Mouse (Mus musculus) ovary, postnatal 10 days (tissue): ENCODE measurements around the gene Colca2.
A peak's percentile ranks its signal among the peaks of the same experiment; 100 is the strongest.

Source experiments
- DNase-seq: peaks from one replicate; pipeline ENCODE4 v3.0.0; 2022; ENCODE audit warnings: low spot score

Colca2 gene

DNA sequence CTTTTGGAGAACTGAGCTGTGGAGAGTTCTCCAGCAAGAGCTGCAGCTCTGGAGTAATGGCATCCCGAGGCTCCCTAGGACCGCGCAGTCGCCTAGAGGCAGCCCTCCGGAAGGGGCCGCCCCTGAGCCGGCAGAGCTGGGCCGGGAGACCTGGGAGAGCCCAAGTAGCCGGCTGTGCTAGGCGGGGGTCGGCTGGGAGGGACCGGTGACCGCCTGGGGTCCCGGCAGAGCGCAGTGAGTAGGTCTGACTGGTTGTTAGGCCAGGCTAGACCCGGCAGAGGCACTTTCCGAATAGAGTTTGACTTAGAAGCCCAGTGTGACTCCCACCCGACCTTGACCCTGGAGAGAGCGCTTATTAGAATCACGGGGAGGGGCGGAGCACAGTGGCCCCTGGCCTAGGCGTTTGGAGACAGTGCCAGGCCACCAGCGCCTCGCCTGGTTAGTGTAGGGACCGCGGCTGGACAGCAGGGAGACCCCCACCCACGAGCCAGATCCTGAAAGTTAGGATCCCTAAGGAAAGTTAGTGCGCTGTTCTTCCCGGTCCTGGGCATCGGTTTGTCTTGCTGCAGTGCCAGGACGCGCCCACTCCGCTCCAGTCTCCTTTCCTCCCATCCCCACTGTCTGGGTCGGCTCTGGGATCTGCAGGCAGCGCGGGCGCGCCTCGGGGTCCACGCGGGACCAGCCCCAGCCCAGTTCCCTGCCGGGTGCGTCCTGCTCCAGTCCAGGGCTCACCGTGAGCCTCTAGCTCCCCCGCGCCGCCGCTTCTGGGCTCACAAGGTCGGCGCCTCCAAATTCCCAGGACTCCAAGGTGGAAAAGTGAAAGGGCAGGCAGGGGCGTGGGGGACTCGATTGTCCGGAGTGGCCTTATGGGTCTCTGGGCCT, at the start of gene Colca2:
Gene Colca2, minus strand, starts transcription at position 70 of the 882 bp plus-strand sequence.
- DNase-seq, result peak; percentile 68

DNA sequence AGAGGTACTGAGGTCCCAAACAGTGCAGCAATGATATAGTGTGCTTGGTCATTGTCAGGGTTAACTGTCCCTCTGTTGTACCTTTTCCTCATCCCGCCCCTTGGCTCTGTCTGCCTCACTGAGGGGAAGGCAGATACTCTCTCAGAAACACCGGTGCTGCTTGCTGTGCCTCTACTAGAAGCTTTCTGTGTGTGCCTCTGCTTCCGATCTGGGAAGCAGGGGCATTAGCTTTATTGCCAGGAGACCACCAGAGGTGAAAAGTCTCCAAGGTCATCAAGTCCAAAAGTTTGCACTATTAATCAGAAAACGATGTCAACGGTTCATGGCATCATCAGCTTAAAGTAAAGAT, 49.2 kb upstream of the Colca2 start:
- no peak for DNase-seq

DNA sequence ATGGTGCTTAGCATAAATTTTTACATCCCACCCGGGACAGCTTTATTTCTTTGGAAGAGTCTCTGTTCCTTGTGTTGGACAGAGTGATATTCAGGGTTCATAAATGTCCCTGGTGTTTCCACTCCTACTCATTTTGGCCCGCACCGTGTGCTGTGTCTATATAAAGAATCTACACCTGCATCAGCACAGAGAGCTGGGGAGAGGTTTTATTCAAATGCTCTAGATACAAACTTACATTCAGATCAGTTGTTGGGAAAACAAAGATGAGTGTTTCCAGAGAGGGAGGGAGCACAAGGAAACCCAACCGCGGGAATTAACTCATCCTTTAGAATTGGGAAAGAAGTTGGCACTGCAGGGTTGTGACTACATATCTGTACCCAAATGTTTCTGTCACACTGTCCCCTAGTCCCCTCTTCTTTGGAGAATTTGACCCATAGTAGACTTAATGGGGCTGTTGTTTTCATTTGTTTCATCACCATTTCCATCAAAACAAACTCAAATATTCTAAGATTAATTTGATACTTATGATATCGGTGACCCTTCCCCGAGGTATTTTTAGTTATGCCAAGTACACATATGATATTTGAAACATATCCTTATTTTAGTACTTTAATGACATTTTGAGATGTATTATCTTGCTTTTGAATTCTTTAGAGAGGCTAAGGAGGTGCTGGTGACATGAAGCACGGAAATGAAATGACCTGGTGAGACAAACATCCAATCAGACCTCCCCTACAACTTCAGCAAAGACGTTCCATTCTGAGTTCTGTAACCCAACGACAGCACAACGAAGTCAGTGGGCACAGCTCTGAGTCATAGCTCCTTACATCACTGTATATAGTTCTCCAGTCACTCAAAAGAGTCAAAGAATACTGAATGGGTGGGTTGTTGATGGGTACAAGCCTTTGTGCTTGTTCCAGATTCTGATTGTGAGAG, 48.5 kb upstream of the Colca2 start:
- no peak for DNase-seq

GRCm38 (mm10) chr9:51324406-51325065, 46.2 kb upstream of the Colca2 start:
- DNase-seq, result no peak

DNA sequence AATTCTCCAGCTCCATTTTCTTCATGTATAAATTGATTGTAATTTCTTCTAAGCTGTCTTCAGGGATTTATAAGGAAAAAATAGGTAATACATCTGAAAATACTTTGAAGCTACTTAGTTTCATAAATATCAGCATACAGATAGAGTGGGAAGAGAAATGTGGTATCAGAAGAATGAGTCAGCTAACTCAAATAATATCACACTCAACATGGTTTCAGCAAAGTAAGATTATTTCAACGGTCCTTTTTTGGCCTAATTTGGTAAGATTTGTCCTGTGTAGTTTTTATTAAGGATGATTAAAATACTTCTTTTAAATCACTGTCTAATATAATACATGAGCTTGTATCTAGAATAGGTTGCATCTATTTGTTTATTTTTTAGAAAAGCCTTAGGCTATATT, 41.7 kb upstream of the Colca2 start:
- no peak for DNase-seq

DNA sequence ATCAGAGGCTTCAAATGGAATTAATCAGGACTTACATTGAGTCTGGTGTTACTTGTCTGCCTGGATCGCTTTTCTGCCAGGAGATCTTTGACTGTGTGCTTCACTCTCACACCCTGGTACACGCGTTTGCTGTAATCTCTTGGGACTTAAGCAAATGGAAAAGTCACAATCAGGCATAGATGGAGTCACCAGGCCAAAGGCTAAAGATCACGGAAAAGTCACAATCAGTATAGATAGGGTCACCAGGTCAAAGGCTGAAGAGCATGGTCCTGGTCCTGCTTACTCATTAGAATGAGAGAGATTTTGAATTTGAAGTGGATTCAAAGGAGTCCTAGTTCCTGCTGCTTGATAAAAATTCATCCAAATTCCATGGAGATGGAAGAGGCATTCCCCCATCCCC, 39.9 kb upstream of the Colca2 start:
- DNase-seq, result no peak

GRCm38 (mm10) chr9:51317322-51317721, 39.0 kb upstream of the Colca2 start:
- DNase-seq, result no peak

DNA sequence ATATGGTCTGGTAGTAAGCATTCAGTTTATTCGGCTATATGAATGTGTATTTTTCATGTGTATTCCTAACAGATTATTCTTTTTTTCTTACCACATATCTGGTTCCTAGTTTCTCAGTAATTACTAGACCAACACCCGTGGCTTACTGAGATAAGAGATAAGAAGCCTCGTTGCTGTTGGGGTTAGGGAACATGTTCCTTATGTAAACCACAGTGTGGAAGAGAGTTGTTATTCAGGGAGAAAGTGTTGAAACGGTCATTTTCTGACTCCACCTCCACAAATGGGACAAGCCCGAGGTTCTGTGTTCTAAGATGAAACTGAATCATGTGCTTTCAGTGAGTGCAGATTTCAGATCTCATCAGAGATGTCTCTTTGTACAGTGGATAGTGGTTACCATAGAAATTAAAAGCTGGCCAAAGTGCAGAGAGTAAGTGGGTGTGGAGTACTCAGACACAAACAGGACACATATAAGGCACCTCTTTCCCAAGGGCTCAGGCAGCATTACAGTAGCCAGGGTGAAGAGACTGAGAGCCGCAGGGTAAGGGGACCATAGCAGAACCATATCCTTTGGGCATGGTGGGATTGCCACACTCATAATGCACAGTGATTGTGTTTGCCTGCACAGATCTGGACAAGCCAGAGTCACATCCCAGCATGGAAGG, 37.2 kb upstream of the Colca2 start:
- no peak for DNase-seq

DNA sequence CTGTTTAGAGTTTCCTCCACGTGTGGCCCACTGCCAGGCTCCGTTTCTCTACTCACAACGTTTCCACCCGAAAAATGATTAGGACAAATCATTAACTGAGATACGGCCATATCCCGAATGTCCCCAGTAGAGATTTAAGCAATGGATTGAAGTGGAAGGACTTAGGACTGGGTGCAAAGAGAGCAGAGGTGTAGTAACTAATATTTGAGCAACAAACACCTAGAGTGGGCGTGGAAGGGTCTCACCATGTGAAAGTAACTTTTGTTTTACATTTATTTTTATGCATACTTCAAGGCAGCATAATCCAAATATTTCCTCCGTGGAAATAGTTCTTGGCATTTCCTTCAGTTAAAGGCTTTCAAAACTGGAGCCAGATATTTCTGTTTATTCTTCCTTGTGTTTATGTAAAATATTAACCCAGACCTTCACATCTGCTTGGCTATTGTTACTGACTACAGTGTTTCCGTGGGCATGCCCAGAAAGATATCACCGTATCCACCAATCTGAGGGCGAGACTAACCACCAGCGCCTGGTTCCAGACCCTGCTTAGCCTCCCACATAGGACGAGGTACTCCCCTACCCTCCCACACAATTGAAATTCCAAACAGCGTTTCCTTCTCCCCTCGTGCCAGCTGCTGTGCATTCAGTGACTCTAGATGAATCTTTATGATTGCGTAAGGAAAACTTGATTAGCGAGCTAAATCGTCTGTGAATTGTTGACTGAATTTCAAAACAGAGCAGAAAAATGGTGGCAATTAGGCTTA, 34.4 kb upstream of the Colca2 start:
- no peak for DNase-seq

DNA sequence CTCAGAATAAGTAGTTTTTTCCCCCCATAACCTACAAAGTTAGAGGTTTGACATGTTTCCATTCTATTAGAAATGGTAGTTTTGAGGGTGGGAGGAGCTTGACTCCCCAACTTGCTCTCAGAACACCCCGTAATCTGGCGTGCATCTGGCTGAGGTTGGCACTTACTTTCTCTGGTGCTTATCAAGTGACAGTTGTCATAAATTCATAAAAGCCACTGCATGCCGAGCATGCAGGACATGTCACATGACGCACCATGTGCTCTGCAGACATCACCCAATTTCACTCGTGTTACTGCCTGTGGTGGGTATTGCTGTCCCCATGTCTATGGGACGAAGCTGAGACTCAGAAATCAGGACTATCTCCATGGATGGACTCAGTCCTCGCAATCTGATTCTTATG, 32.1 kb upstream of the Colca2 start:
- DNase-seq, result no peak

- no peak for DNase-seq
Observed at GRCm38 (mm10) chr9:51306351-51306750, 28.0 kb upstream of the Colca2 start.

DNA sequence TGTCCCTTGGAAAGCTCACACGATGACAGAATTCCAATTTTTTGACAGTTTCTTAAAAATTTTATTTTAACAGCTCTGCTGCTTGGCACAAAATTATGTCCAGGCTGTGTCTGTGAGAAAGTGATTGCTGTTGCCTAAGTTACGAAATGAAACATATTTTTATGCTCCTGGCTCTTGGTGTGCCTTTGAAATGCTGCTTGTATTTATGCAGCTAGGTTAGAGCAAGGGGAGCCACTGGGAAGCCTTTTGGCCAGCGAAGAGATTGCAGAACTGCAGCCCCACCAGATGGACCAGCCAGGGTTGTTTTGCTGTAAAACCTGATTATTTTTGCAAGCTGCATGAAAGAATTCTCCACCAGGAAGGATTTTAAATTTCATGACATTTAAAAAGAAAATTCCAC, 26.8 kb upstream of the Colca2 start:
- DNase-seq, result no peak

DNA sequence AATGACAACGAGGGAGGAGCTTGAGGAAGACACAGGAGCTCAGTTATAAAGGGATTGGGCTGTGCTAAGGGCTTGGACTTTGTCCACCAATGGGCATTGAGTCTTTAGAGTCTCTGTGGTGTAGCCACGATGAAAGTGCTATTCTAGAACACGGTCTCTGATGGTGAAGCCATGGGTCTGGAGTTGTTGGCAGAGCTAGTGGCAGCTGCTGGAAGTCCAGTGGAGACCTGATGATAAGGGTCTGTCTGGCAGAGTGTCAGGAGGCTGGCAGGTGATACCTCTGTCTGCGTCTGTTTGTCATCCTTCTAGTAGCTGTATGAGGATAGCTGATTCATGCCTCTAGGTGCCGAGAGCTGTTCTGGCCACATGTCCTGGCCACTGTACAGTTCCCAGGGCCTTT, 25.6 kb upstream of the Colca2 start:
- DNase-seq, result no peak

GRCm38 (mm10) chr9:51293541-51293940, 15.2 kb upstream of the Colca2 start:
- no peak for DNase-seq

DNA sequence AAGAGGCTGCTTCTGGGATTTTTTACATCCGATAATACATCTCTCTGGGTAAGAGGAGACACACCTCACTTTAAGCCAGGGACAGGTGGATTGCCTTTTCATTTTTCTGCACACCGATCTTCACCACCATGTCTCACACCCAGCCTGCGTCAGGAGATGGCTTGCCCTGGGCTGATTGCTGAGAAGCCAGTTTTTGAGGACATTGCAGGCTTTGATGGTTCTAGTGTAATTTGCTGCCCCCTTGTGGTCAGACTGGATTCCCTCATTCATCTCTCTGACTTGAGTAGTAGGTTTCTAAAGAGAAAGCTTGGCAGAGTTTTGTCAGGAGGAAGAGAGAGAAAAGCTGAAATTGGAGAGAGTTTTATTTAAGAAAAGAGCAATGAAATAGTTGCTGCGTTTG, 14.3 kb upstream of the Colca2 start:
- DNase-seq, result peak; percentile 27

- no peak for DNase-seq
Observed at GRCm38 (mm10) chr9:51290980-51291379, 12.6 kb upstream of the Colca2 start.

- DNase-seq, result no peak
Observed at GRCm38 (mm10) chr9:51286079-51286478, 7.7 kb upstream of the Colca2 start.

DNA sequence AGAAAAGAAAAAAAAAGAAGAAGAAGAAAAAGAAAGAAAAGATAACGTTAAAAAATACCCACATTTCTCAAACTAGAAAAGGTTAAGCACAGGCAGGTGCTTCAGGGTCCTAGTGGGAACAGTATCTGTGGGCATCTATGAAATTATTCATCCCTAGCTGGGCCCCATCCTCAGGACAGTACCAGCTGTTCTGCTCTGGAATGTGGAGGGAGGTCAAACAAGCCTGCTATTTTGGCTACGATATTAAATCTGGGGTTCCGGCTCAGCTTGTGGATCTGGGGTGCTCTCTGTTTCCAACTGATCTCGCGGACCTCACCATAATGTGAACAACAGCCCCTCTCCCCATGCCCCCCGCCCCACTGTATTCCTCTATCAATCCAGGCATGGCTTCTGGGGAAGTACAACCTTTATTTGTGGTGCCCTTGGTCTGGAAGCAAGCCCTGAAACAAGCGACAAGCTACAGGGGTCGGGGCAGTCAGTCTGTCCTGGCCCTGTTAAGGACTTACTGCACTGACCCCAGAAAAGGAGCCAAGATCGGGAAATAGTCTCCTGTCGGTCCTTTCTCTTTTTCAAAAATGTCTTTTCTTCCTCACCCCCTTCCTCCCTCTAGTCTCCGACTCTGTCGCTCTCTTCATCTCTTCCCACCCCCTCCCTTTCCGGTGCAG, 403 bp downstream of the Colca2 start:
- no peak for DNase-seq

DNA sequence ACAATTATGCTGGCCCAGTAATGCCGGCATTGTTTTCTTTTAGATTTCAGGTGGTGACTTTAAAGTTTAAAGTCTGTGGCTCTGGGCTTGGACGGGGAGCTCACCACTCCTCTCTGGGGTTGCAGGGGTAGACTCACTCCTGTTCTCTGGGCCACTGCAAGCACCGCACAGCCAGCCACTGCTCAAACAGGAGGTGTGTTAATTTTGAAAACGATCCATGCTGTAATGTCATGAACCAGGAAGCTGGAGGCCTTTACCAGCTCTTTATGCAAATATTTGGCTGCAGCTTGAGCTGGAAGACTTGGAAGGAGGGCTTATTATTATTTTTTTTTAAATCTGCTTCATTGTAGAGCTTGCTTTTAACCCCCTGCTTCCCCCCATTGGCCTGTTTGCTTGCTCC, 3.7 kb downstream of the Colca2 start:
- no peak for DNase-seq

GRCm38 (mm10) chr9:51273581-51274154, 4.7 kb downstream of the Colca2 start:
- DNase-seq, result no peak
